Mouse (Mus musculus) kidney, postnatal 4 days (tissue): ENCODE results near the gene Sclt1.

Experiments
- DNase-seq, 2 experiments: peaks; one replicate each; pipeline ENCODE4 v3.0.0; 2021; ENCODE audit warnings: mixed read lengths in 2 of 2

Sclt1 gene

DNA sequence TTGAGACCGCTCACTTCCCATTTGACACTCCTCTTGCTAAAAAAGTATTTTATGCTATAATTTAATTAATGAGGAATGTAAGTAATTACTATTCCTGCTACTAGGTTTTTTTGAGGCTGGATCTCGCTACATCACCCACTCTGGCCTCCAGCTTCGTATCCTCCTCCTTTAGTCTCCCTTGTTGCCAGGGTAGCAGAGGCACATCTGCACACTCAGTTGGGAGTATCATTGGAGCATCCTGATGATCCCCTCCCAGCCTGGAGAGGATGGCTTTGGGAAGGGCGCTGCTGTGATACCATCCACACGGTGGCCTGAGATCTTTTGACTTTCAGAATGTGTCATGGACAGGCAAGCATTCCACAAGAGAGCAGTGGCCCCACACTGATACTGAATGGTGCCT, 156.8 kb downstream of the Sclt1 start:
- DNase-seq: no peak

DNA sequence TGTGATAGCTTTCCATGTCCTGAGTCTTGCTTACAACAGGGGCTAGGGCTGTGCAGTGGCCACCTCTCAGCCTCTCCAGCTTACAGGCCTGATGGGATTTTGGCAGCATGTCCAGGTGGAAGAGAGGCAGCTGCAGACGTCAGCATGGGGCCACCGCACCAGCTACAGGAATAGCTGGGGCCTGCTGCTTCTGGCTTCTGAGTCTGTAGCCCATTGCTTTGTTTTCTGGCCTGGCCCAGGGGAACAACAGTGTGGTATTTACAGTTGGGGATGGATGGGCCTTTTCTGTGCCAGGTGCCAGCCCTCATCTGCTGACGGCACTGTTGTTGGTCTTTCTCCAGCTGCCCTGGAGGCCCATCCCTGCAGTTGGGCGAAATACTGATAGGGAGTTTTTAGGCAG, 158.7 kb downstream of the Sclt1 start:
- DNase-seq: no peak

- no peak for DNase-seq
Measured at GRCm38 (mm10) chr3:41583092-41583491, 159.2 kb downstream of the Sclt1 start.

- DNase-seq: no peak
Measured at GRCm38 (mm10) chr3:41582256-41582655, 160.1 kb downstream of the Sclt1 start.

- DNase-seq: peak; percentile 64 to 80
Measured at GRCm38 (mm10) chr3:41581436-41581835, 160.9 kb downstream of the Sclt1 start.

GRCm38 (mm10) chr3:41580401-41581323, 161.7 kb downstream of the Sclt1 start:
- peak; percentile 40 to 61 for DNase-seq

DNA sequence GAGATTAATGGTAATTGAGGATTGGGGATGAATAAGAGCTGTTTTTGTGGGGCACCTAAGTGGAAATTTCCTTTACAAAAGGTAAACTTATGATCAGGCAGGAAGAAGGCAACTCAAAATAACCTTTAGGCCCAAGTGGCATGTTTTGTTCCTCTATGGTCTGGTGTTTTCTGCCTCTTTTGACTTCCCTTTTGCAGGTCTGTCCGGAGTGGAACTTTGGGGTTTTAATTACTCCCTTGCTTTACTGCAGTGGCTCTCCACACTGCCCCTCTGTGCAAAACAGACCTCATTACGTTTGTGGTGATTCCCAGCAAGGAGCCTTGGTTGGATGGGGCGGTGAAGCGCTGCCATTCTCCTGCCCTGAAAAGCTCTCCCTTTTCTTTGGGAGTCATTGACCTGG, 162.4 kb downstream of the Sclt1 start:
- DNase-seq: no peak

GRCm38 (mm10) chr3:41577240-41577639, 165.1 kb downstream of the Sclt1 start:
- no peak for DNase-seq
